Mouse (Mus musculus): Measurements from ENCODE around the gene Hoxd12. TPM values are rescaled to one million over a fixed set of nuclear protein-coding genes. Genes with fewer than 3 reads are reported as not detected.

Gene Hoxd12
- polyA plus RNA-seq, 1 experiment = not detected

DNA sequence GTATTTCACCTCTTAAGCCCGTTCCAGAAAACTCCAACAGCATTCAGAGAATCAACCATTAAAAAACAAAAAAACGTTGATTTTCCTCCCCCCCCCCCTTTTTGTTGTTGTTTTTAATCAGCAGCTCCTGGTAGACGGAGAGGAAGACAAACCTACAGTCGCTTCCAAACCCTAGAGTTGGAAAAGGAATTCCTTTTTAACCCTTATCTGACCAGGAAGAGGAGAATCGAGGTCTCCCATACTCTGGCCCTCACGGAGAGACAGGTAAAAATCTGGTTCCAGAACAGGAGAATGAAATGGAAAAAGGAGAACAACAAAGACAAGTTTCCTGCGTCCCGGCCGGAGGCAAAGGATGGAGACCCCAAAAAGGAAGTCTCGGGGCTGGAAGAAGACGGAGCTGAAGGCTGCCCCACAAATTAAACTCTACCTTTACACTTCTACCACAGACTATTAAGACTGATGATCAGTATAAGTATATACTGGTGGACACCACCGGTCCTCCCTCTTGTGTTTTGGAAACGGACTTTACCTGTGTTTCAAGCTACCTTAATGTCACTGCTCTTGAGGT lies 31.7 kb downstream of the Hoxd12 start:
- TF ChIP-seq CTCF (IDR thresholded peaks at IDR 0.05; ENCODE audit: insufficient read depth, low read length) (no peak), POLR2A (IDR thresholded peaks at IDR 0.05; ENCODE audit: borderline replicate concordance, extremely low read depth, low read depth, low read length) (no peak)
- 6% methylated on average over 13 of the region's 13 CpGs for WGBS
- DNase-seq = no peak
- no peaks in the 10 kb centered on the region for H3K4me1 ChIP-seq (ENCODE audit: control insufficient read depth, insufficient read depth, low read length)
- H3K4me3 ChIP-seq (replicated peaks; ENCODE audit: extremely low read depth, low read depth, low read length) = no peak overlapping the region

- TF ChIP-seq CTCF (IDR thresholded peaks at IDR 0.05; ENCODE audit: insufficient read depth, low read length) (no peak), POLR2A (IDR thresholded peaks at IDR 0.05; ENCODE audit: borderline replicate concordance, extremely low read depth, low read depth, low read length) (no peak)
- H3K4me1 ChIP-seq (ENCODE audit: control insufficient read depth, insufficient read depth, low read length) = no peaks in the 10 kb centered on the region
- DNase-seq = no peak
- no peak overlapping the region for H3K4me3 ChIP-seq (replicated peaks; ENCODE audit: extremely low read depth, low read depth, low read length)
- 27% methylated on average over 7 of the region's 7 CpGs for WGBS
Measured at GRCm38 (mm10) chr2:74707599-74707998, 32.8 kb downstream of the Hoxd12 start.

- Histone ChIP-seq H3K4me1 (ENCODE audit: control insufficient read depth, insufficient read depth, low read length) (no peaks in the 10 kb centered on the region), H3K4me3 (replicated peaks; ENCODE audit: extremely low read depth, low read depth, low read length) (no peak overlapping the region)
- DNase-seq = no peak
- WGBS = 21% methylated on average over 4 of the region's 4 CpGs
- TF ChIP-seq CTCF (IDR thresholded peaks at IDR 0.05; ENCODE audit: insufficient read depth, low read length) (no peak), POLR2A (IDR thresholded peaks at IDR 0.05; ENCODE audit: borderline replicate concordance, extremely low read depth, low read depth, low read length) (no peak)
Measured at GRCm38 (mm10) chr2:74708676-74709075, 33.9 kb downstream of the Hoxd12 start.

GRCm38 (mm10) chr2:74709465-74710419 lies 34.9 kb downstream of the Hoxd12 start:
- TF ChIP-seq CTCF (IDR thresholded peaks at IDR 0.05; ENCODE audit: insufficient read depth, low read length) (no peak), POLR2A (IDR thresholded peaks at IDR 0.05; ENCODE audit: borderline replicate concordance, extremely low read depth, low read depth, low read length) (no peak)
- DNase-seq = no peak
- 13% methylated on average over 5 of the region's 5 CpGs for WGBS
- Histone ChIP-seq H3K4me1 (ENCODE audit: control insufficient read depth, insufficient read depth, low read length) (no peaks in the 10 kb centered on the region), H3K4me3 (replicated peaks; ENCODE audit: extremely low read depth, low read depth, low read length) (no peak overlapping the region)

GRCm38 (mm10) chr2:74710929-74711543 lies 36.2 kb downstream of the Hoxd12 start:
- no peak overlapping the region for H3K4me3 ChIP-seq (replicated peaks; ENCODE audit: extremely low read depth, low read depth, low read length)
- no peaks in the 10 kb centered on the region for H3K4me1 ChIP-seq (ENCODE audit: control insufficient read depth, insufficient read depth, low read length)
- no peak for DNase-seq
- WGBS = 5% methylated on average over 16 of the region's 16 CpGs
- TF ChIP-seq POLR2A (IDR thresholded peaks at IDR 0.05; ENCODE audit: borderline replicate concordance, extremely low read depth, low read depth, low read length) (no peak), CTCF (IDR thresholded peaks at IDR 0.05; ENCODE audit: insufficient read depth, low read length) (no peak)

- Histone ChIP-seq H3K4me1 (ENCODE audit: control insufficient read depth, insufficient read depth, low read length) (no peaks in the 10 kb centered on the region), H3K4me3 (replicated peaks; ENCODE audit: extremely low read depth, low read depth, low read length) (no peak within 1 kb of the TSS)
- TF ChIP-seq POLR2A (IDR thresholded peaks at IDR 0.05; ENCODE audit: borderline replicate concordance, extremely low read depth, low read depth, low read length) (no peak), CTCF (IDR thresholded peaks at IDR 0.05; ENCODE audit: insufficient read depth, low read length) (no peak)
- DNase-seq = no peak
- 3% methylated on average over 65 of the region's 65 CpGs for WGBS
Measured at GRCm38 (mm10) chr2:74711721-74712621, 37.2 kb downstream of the Hoxd12 start, which contains the start of the genes Hoxd3 and Hoxd4. TSS of gene Hoxd3 (plus strand) at chr2:74711927. TSS of gene Hoxd4 (plus strand) at chr2:74711929.

- TF ChIP-seq CTCF (IDR thresholded peaks at IDR 0.05; ENCODE audit: insufficient read depth, low read length) (no peak), POLR2A (IDR thresholded peaks at IDR 0.05; ENCODE audit: borderline replicate concordance, extremely low read depth, low read depth, low read length) (no peak)
- no peaks in the 10 kb centered on the region for H3K4me1 ChIP-seq (ENCODE audit: control insufficient read depth, insufficient read depth, low read length)
- H3K4me3 ChIP-seq (replicated peaks; ENCODE audit: extremely low read depth, low read depth, low read length) = no peak overlapping the region
- no peak for DNase-seq
- WGBS = 11% methylated on average over 19 of the region's 19 CpGs
Measured at GRCm38 (mm10) chr2:74713239-74714150, 38.7 kb downstream of the Hoxd12 start.

GRCm38 (mm10) chr2:74714156-74714789 lies 39.5 kb downstream of the Hoxd12 start:
- 16% methylated on average over 18 of the region's 18 CpGs for WGBS
- H3K4me1 ChIP-seq (ENCODE audit: control insufficient read depth, insufficient read depth, low read length) = no peaks in the 10 kb centered on the region
- H3K4me3 ChIP-seq (replicated peaks; ENCODE audit: extremely low read depth, low read depth, low read length) = no peak overlapping the region
- no peak for DNase-seq
- no peak for TF ChIP-seq CTCF (IDR thresholded peaks at IDR 0.05; ENCODE audit: insufficient read depth, low read length)
- no peak for TF ChIP-seq POLR2A (IDR thresholded peaks at IDR 0.05; ENCODE audit: borderline replicate concordance, extremely low read depth, low read depth, low read length)
